Mouse (Mus musculus) left cerebral cortex, adult 9 months (tissue): ENCODE data around the gene Sh3rf1.
"Not testable (repeated sequence)": the region's sequence is repeated elsewhere in the genome, so short reads cannot be mapped to it uniquely, and the experiment has no call there.

ENCODE experiments used
- DNase-seq, 2 experiments: peaks; one replicate each; pipeline ENCODE4 v3.0.0; 2022; ENCODE audit warnings: low spot score in 2 of 2

The Sh3rf1 gene

GRCm38 (mm10) chr8:61362301-61362913, 138.7 kb downstream of the Sh3rf1 start:
- no peak for DNase-seq

GRCm38 (mm10) chr8:61373303-61373702, 149.6 kb downstream of the Sh3rf1 start:
- DNase-seq: peak in 1 of 2 experiments; percentile 24

- no peak for DNase-seq
Observed at GRCm38 (mm10) chr8:61374059-61374755, 150.5 kb downstream of the Sh3rf1 start.

- DNase-seq: no peak
Observed at GRCm38 (mm10) chr8:61375205-61375604, 151.5 kb downstream of the Sh3rf1 start.

- no peak for DNase-seq
Observed at GRCm38 (mm10) chr8:61378847-61379698, 155.4 kb downstream of the Sh3rf1 start.

GRCm38 (mm10) chr8:61384536-61384935, 160.9 kb downstream of the Sh3rf1 start:
- no peak for DNase-seq

- DNase-seq: no peak
Observed at GRCm38 (mm10) chr8:61385502-61386191, 162.0 kb downstream of the Sh3rf1 start.

GRCm38 (mm10) chr8:61386645-61387044, 163.0 kb downstream of the Sh3rf1 start:
- DNase-seq: peak in 1 of 2 experiments; percentile 17

- DNase-seq: no peak
Observed at GRCm38 (mm10) chr8:61387501-61387963, 163.9 kb downstream of the Sh3rf1 start.

GRCm38 (mm10) chr8:61388341-61388740, 164.7 kb downstream of the Sh3rf1 start:
- DNase-seq: no peak

- DNase-seq: no peak
Observed at GRCm38 (mm10) chr8:61390307-61391057, 166.8 kb downstream of the Sh3rf1 start.

- no peak for DNase-seq
Observed at GRCm38 (mm10) chr8:61391058-61391434, 167.4 kb downstream of the Sh3rf1 start.

GRCm38 (mm10) chr8:61397139-61397538, 173.5 kb downstream of the Sh3rf1 start:
- DNase-seq: no peak

GRCm38 (mm10) chr8:61397755-61398154, 174.1 kb downstream of the Sh3rf1 start:
- no peak for DNase-seq

GRCm38 (mm10) chr8:61402861-61403260, 179.2 kb downstream of the Sh3rf1 start:
- DNase-seq: no peak

- DNase-seq: no peak
Observed at GRCm38 (mm10) chr8:61403266-61404177, 179.8 kb downstream of the Sh3rf1 start.

GRCm38 (mm10) chr8:61404178-61404560, 180.5 kb downstream of the Sh3rf1 start:
- DNase-seq: no peak

- DNase-seq: no peak
Observed at GRCm38 (mm10) chr8:61409081-61409480, 185.4 kb downstream of the Sh3rf1 start.

- DNase-seq: not testable (repeated sequence)
Observed at GRCm38 (mm10) chr8:61409712-61410111, 186.0 kb downstream of the Sh3rf1 start.

GRCm38 (mm10) chr8:61419521-61419920, 195.8 kb downstream of the Sh3rf1 start:
- no peak for DNase-seq
